Mouse (Mus musculus) left cerebral cortex, adult 11 months (tissue): ENCODE measurements around the gene Lce1a1.
"Not testable (repeated sequence)": the region's sequence is repeated elsewhere in the genome, so short reads cannot be mapped to it uniquely, and the experiment has no call there.

ENCODE experiments used
- DNase-seq: peaks from one replicate; pipeline ENCODE4 v3.0.0; 2022; ENCODE audit warnings: low spot score

Gene Lce1a1

GRCm38 (mm10) chr3:92648207-92648606, at the start of gene Lce1a1:
TSS of gene Lce1a1 (minus strand) at chr3:92648307.
- no peak for DNase-seq

- DNase-seq = no peak
These were observed 46.5 kb upstream of the Lce1a1 start for GRCm38 (mm10) chr3:92694613-92695012.

- DNase-seq = no peak
These were observed 43.6 kb upstream of the Lce1a1 start for GRCm38 (mm10) chr3:92691688-92692087.

- not testable (repeated sequence) for DNase-seq
These were observed 41.0 kb upstream of the Lce1a1 start for GRCm38 (mm10) chr3:92689154-92689553.

GRCm38 (mm10) chr3:92687110-92687509, 39.0 kb upstream of the Lce1a1 start, which contains the start of gene Lce1d:
TSS of gene Lce1d (minus strand) at chr3:92687210.
- no peak for DNase-seq

- no peak for DNase-seq
These were observed 30.8 kb upstream of the Lce1a1 start, which contains the start of gene Lce1c for GRCm38 (mm10) chr3:92678947-92679346. TSS of gene Lce1c (plus strand) at chr3:92679247.

- DNase-seq = no peak
These were observed 22.1 kb upstream of the Lce1a1 start, which contains the start of gene Lce1a2 for GRCm38 (mm10) chr3:92670215-92670614. TSS of gene Lce1a2 (minus strand) at chr3:92670315.

GRCm38 (mm10) chr3:92656826-92657225, 8.7 kb upstream of the Lce1a1 start, which contains the start of gene Lce1b:
TSS of gene Lce1b (minus strand) at chr3:92656926.
- no peak for DNase-seq

- no peak for DNase-seq
These were observed 8.3 kb downstream of the Lce1a1 start for GRCm38 (mm10) chr3:92639854-92640253.

- DNase-seq = no peak
These were observed 9.5 kb downstream of the Lce1a1 start for GRCm38 (mm10) chr3:92638653-92638991.

- DNase-seq = no peak
These were observed 10.1 kb downstream of the Lce1a1 start for GRCm38 (mm10) chr3:92637745-92638652.

GRCm38 (mm10) chr3:92621560-92621959, 26.5 kb downstream of the Lce1a1 start, which contains the start of gene Lce6a:
TSS of gene Lce6a (minus strand) at chr3:92621660.
- no peak for DNase-seq

GRCm38 (mm10) chr3:92609804-92610203, 38.3 kb downstream of the Lce1a1 start:
- DNase-seq = no peak

- no peak for DNase-seq
These were observed 40.7 kb downstream of the Lce1a1 start, which contains the start of gene 2210017I01Rik for GRCm38 (mm10) chr3:92607392-92607791. TSS of gene 2210017I01Rik (minus strand) at chr3:92607492.

GRCm38 (mm10) chr3:92602169-92602568, 45.9 kb downstream of the Lce1a1 start:
- no peak for DNase-seq

GRCm38 (mm10) chr3:92600456-92600855, 47.7 kb downstream of the Lce1a1 start:
- no peak for DNase-seq

- no peak for DNase-seq
These were observed 48.1 kb downstream of the Lce1a1 start for GRCm38 (mm10) chr3:92599973-92600372.

- DNase-seq = no peak
These were observed 49.7 kb downstream of the Lce1a1 start for GRCm38 (mm10) chr3:92598429-92598828.
